Mouse (Mus musculus): ENCODE measurements around the gene Serpinb1a.

DNA sequence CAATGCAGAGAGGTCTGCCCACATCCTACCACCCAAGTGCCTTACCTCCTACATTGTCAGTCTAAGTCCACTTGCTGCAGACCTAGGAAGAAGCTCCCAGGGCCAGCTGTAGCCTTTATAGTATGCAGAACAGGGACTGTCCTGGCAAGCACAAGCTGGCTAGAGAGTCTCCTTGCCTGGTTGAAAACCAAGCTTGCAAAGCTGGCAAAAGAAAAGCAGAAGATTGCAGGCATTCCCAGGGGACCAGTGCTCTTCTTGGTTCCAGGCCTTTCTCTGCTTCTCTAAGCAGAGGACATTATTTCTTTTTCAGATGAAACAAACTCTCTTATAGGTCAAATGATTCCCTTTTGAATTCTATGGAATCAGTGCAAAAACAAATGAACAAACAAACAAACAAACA lies 12.5 kb upstream of the Serpinb1a start:
- TF ChIP-seq CTCF (IDR thresholded peaks at IDR 0.05; ENCODE audit: low read depth) (no peak), EP300 (IDR thresholded peaks at IDR 0.05; ENCODE audit: low read depth) (no peak)

Measured in heart, postnatal 0 days (tissue).